Mouse (Mus musculus): ENCODE measurements around the gene Fbxo24. TPM values are rescaled to one million over a fixed set of nuclear protein-coding genes. Genes with fewer than 3 reads are reported as not detected.

Gene Fbxo24
- total RNA-seq, 2 experiments from 2014 or later: 0.27 to 0.36 TPM

DNA sequence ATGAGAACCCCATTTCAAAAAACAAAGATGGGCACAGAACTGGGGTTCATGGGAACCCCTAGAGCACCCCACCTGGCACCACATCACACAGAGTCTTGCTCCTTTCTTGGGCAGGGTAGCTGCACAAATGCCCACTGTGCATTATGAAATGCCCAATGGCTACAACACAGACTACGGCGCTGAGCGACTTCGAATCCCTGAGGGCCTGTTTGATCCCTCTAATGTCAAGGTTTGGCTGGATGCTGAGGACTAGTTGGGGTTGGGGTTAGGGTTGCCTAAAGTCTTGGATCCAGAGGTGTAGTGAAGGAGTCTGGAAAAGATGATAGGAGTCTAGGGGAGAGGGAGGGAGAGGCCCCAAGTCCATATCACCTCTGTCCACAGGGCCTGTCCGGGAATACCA is 62.4 kb downstream of the Fbxo24 start:
- no peak for DNase-seq (ENCODE audit: low spot score in 2 of 2)

- no peak for DNase-seq (ENCODE audit: low spot score in 2 of 2)
These were observed 63.1 kb downstream of the Fbxo24 start for GRCm38 (mm10) chr5:137565744-137566143.

- peak in 1 of 2 experiments; percentile 25 for DNase-seq (ENCODE audit: low spot score in 2 of 2)
These were observed 65.8 kb downstream of the Fbxo24 start for GRCm38 (mm10) chr5:137562965-137563364.

Other genes with a start within 250 kb of the Fbxo24 start
- gene Zan, start 151.9 kb downstream of the Fbxo24 start, total RNA-seq (2021): under 1 TPM; 0.36 to 0.43 TPM
- 10 to 100 TPM; 30.7 to 36.5 TPM for gene Pop7, start 126.5 kb downstream of the Fbxo24 start, total RNA-seq (2021)
- 10 to 100 TPM; 40.2 to 50.4 TPM for gene Gigyf1, start 110.5 kb downstream of the Fbxo24 start, total RNA-seq (2021)
- not detected for gene Epo, start 95.8 kb downstream of the Fbxo24 start, total RNA-seq (2021)
- gene Gnb2, start 95.5 kb downstream of the Fbxo24 start, total RNA-seq (2021): 100 to 1,000 TPM; 874 to 885 TPM
- 100 to 1,000 TPM; 124 to 134 TPM for gene Actl6b, start 75.5 kb downstream of the Fbxo24 start, total RNA-seq (2021)
- gene Tfr2, start 59.2 kb downstream of the Fbxo24 start, total RNA-seq (2021): 10 to 100 TPM; 22.4 to 23.0 TPM
- 10 to 100 TPM; 46.1 to 51.8 TPM for gene Mospd3, start 27.9 kb downstream of the Fbxo24 start, total RNA-seq (2021)
- gene Pcolce, start 15.2 kb downstream of the Fbxo24 start, total RNA-seq (2021): 10 to 100 TPM; 10.7 to 12.0 TPM
- 10 to 100 TPM; 13.2 to 20.1 TPM for gene Lrch4, start 119 bp upstream of the Fbxo24 start, total RNA-seq (2021)
- gene Gm20605, start 173 bp upstream of the Fbxo24 start, total RNA-seq (2021): 1 to 10 TPM; 8.7 to 8.9 TPM
- gene Sap25, start 12.3 kb upstream of the Fbxo24 start, total RNA-seq (2021): 1 to 10 TPM; 5.0 to 7.5 TPM
- gene Irs3, start 16.7 kb upstream of the Fbxo24 start, total RNA-seq (2021): under 1 TPM; 0.18 to 0.25 TPM
- gene Agfg2, start 55.7 kb upstream of the Fbxo24 start, total RNA-seq (2021): 10 to 100 TPM; 46.2 to 46.9 TPM
- 100 to 1,000 TPM; 100 to 105 TPM for gene Nyap1, start 112.6 kb upstream of the Fbxo24 start, total RNA-seq (2021)
- gene Tsc22d4, start 116.7 kb upstream of the Fbxo24 start, total RNA-seq (2021): 100 to 1,000 TPM; 141 to 146 TPM
- 10 to 100 TPM; 23.2 to 31.6 TPM for gene Ppp1r35, start 149.8 kb upstream of the Fbxo24 start, total RNA-seq (2021)
- 10 to 100 TPM; 33.0 to 33.7 TPM for gene Mepce, start 158.7 kb upstream of the Fbxo24 start, total RNA-seq (2021)
- gene Zcwpw1, start 158.8 kb upstream of the Fbxo24 start, total RNA-seq (2021): 1 to 10 TPM; 4.8 to 6.3 TPM
- 1 to 10 TPM in 1 of 2 experiments, under 1 TPM in 1; 0.45 to 1.2 TPM for gene Pilra, start 207.3 kb upstream of the Fbxo24 start, total RNA-seq (2021)
- not detected for gene Pilrb1, start 229.1 kb upstream of the Fbxo24 start, total RNA-seq (2021)
- not detected for gene Pilrb2, start 242.8 kb upstream of the Fbxo24 start, total RNA-seq (2021)

Data from layer of hippocampus, postnatal 10 days (tissue).